Mouse (Mus musculus): ENCODE measurements at regions not wholly inside any gene's neighbourhood (a gene's known extent, or its start where the extent isn't known, plus 50 kb on each side); places are given as distances from the start of the nearest gene placed in this dataset.

- peak in 1 of 2 experiments; percentile 13 for DNase-seq
Observed at GRCm38 (mm10) chr3:101162536-101163159, 52.6 kb upstream of the Ptgfrn start.

GRCm38 (mm10) chr3:101161941-101162531 is 52.0 kb upstream of the Ptgfrn start:
- DNase-seq: peak; percentile 74 to 79

DNA sequence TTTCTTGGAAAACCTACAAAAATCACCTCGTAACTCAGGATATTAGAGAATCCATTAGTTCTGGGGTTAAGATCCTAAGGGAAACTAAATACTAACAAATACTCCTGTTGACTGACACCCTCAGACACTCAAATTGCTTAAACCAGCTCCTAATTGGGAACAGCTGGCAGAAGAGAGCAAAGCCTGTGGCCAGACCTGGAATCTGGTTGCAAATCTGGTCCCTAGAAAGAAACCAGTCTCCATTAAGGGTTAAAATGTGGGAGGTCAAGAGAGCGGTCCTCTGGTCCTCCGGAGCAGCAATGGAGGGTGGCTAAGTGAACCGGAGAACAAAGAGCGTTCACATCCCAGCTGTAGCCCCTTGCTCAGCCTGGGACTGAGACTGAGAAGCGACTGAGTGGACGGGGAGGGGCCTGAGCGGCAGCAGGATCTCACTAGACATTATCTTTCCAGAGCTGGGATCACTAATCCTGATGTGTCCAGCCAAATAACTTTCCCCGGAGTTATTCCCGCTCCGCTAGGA is 51.4 kb upstream of the Ptgfrn start:
- DNase-seq: no peak

Measured in heart, adult 18-20 months (tissue).